Mouse (Mus musculus): ENCODE results near the gene Gm20772. TPM values are rescaled to one million over a fixed set of nuclear protein-coding genes. Genes with fewer than 3 reads are reported as not detected.
"Not testable (repeated sequence)": the region's sequence is repeated elsewhere in the genome, so short reads cannot be mapped to it uniquely, and the experiment has no call there.

Gm20772 gene
- not detected in 2 replicates for polyA plus RNA-seq (2012; rRNA removed)

DNA sequence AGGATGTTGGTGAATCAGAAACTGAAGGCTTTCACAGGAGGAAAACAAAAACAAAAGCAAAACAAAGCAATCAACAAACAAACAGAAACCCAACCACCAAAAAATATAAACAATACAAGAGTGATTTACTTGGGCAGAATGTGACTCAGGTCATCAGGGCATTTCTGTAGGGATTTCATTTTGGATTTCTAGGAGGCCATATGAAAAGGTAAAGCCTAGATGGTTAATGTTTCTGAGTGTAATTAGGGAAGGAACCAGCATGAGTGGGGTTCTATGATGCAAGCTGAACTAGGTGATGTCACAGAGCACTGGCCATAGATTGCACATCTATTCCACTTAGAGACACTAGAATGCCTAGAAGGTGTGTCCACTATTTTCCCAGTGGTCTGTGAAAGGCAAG is at the start of gene Gm20772, which contains the start of gene Gm20831:
Gm20772 (plus strand) TSS at position 301 of the 400 bp plus-strand sequence.
Gm20831 (plus strand) TSS at position 301 of the 400 bp plus-strand sequence.
- H3K4me3 ChIP-seq (ENCODE audit: insufficient read depth, low read depth, low read length); H3K4me1 ChIP-seq (ENCODE audit: control insufficient read depth, insufficient read depth, low read length); H3K27me3 ChIP-seq (replicated peaks; ENCODE audit: control insufficient read depth, insufficient read depth, low read length); H3K36me3 ChIP-seq (ENCODE audit: control insufficient read depth, insufficient read depth, low read length); H3K27ac ChIP-seq (ENCODE audit: insufficient read depth, low read depth, low read length); DNase-seq: not testable (repeated sequence)

- H3K36me3 ChIP-seq (ENCODE audit: control insufficient read depth, insufficient read depth, low read length); H3K4me1 ChIP-seq (ENCODE audit: control insufficient read depth, insufficient read depth, low read length); H3K27ac ChIP-seq (ENCODE audit: insufficient read depth, low read depth, low read length); DNase-seq; H3K4me3 ChIP-seq (ENCODE audit: insufficient read depth, low read depth, low read length); H3K27me3 ChIP-seq (replicated peaks; ENCODE audit: control insufficient read depth, insufficient read depth, low read length): not testable (repeated sequence)
- no CpG with 5 or more reads among the region's 3 CpGs for WGBS
Observed at GRCm38 (mm10) chrY:17846166-17846565, 28.4 kb upstream of the Gm20772 start, which contains the start of gene Gm21904. Gm21904 (minus strand) TSS chrY:17846266.

Other genes starting within 250 kb of the Gm20772 start
- gene Gm21904, start 28.5 kb upstream of the Gm20772 start, polyA plus RNA-seq (2012; rRNA removed): not detected in 2 replicates
- not detected in 2 replicates for gene Gm20831, start within 50 bp of the Gm20772 start, polyA plus RNA-seq (2012; rRNA removed)
- gene Srsy, start 62.6 kb downstream of the Gm20772 start, polyA plus RNA-seq (2012; rRNA removed): not detected in 2 replicates
- not detected in 2 replicates for gene Gm21764, start 187.1 kb downstream of the Gm20772 start, polyA plus RNA-seq (2012; rRNA removed)
- gene Ssty1, start 214.4 kb downstream of the Gm20772 start, polyA plus RNA-seq (2012; rRNA removed): not detected in 2 replicates

Measured in kidney, adult 2 months (tissue).